Mouse (Mus musculus): ENCODE results near the gene Frem2.

The Frem2 gene

GRCm38 (mm10) chr3:53555031-53555952 lies 101.9 kb downstream of the Frem2 start:
- in situ Hi-C loops (cut with MboI), result no loop called here

GRCm38 (mm10) chr3:53552691-53553090 lies 104.5 kb downstream of the Frem2 start:
- in situ Hi-C loops (cut with MboI), result no loop called here

GRCm38 (mm10) chr3:53532091-53532490 lies 125.1 kb downstream of the Frem2 start:
- in situ Hi-C loops (cut with MboI), result no loop called here

- in situ Hi-C loops (cut with MboI), result no loop called here
Measured at GRCm38 (mm10) chr3:53530305-53530704, 126.8 kb downstream of the Frem2 start.

GRCm38 (mm10) chr3:53525737-53526136 lies 131.4 kb downstream of the Frem2 start:
- in situ Hi-C loops (cut with MboI), result no loop called here

- in situ Hi-C loops (cut with MboI), result no loop called here
Measured at GRCm38 (mm10) chr3:53522794-53523193, 134.4 kb downstream of the Frem2 start.

GRCm38 (mm10) chr3:53514221-53515065 lies 142.7 kb downstream of the Frem2 start:
- in situ Hi-C loops (cut with MboI), result no loop called here

GRCm38 (mm10) chr3:53513096-53513495 lies 144.1 kb downstream of the Frem2 start:
- in situ Hi-C loops (cut with MboI), result no loop called here

GRCm38 (mm10) chr3:53502428-53502827 lies 154.7 kb downstream of the Frem2 start:
- in situ Hi-C loops (cut with MboI), result no loop called here

- in situ Hi-C loops (cut with MboI), result no loop called here
Measured at GRCm38 (mm10) chr3:53498351-53498905, 158.7 kb downstream of the Frem2 start.

GRCm38 (mm10) chr3:53488353-53488752 lies 168.8 kb downstream of the Frem2 start, which contains the start of gene Stoml3:
Gene Stoml3 (plus strand): TSS chr3:53488653.
- in situ Hi-C loops (cut with MboI), result no loop called here

GRCm38 (mm10) chr3:53486996-53487576 lies 170.1 kb downstream of the Frem2 start:
- in situ Hi-C loops (cut with MboI), result no loop called here

- in situ Hi-C loops (cut with MboI), result no loop called here
Measured at GRCm38 (mm10) chr3:53486561-53486960, 170.6 kb downstream of the Frem2 start.

GRCm38 (mm10) chr3:53483414-53484059 lies 173.6 kb downstream of the Frem2 start:
- in situ Hi-C loops (cut with MboI), result no loop called here

- in situ Hi-C loops (cut with MboI), result no loop called here
Measured at GRCm38 (mm10) chr3:53478419-53479046, 178.6 kb downstream of the Frem2 start.

- in situ Hi-C loops (cut with MboI), result no loop called here
Measured at GRCm38 (mm10) chr3:53477468-53477867, 179.7 kb downstream of the Frem2 start.

GRCm38 (mm10) chr3:53475889-53476288 lies 181.3 kb downstream of the Frem2 start:
- in situ Hi-C loops (cut with MboI), result no loop called here

GRCm38 (mm10) chr3:53474179-53474578 lies 183.0 kb downstream of the Frem2 start:
- in situ Hi-C loops (cut with MboI), result loop anchor here (25.0 kb wide), 1 partner anchor 1987 kb away; the partner anchor contains the start of gene Rab33b

- in situ Hi-C loops (cut with MboI), result loop anchor here (25.0 kb wide), 1 partner anchor 1985 kb away; the partner anchor contains the start of gene Rab33b
Measured at GRCm38 (mm10) chr3:53472061-53472460, 185.1 kb downstream of the Frem2 start.

GRCm38 (mm10) chr3:53469650-53470049 lies 187.5 kb downstream of the Frem2 start:
- in situ Hi-C loops (cut with MboI), result loop anchor here (25.0 kb wide), 1 partner anchor 1982 kb away; the partner anchor contains the start of gene Rab33b

All from mature B cell (primary cell).